Mouse (Mus musculus): ENCODE measurements at regions not wholly inside any gene's neighbourhood (a gene's known extent, or its start where the extent isn't known, plus 50 kb on each side); places are given as distances from the start of the nearest gene placed in this dataset.

GRCm38 (mm10) chr2:138120868-138121267, 135.5 kb upstream of the Btbd3 start:
- TF ChIP-seq CTCF (IDR thresholded peaks at IDR 0.05; ENCODE audit: insufficient read depth, low read length) = no peak
- no peak for TF ChIP-seq POLR2A (IDR thresholded peaks at IDR 0.05; ENCODE audit: borderline replicate concordance, extremely low read depth, low read depth, low read length)

Data from lung, adult 2 months (tissue).